Mouse (Mus musculus) myocyte (in vitro differentiated cells): Measurements from ENCODE around the gene Apobec4. TPM values are rescaled to one million over a fixed set of nuclear protein-coding genes. Genes with fewer than 3 reads are reported as not detected.

Source experiments
- H3K27me3 ChIP-seq: one replicate; pipeline ENCODE4 v1.6.1; 2011; ENCODE audit not compliant: control insufficient read depth, insufficient read depth, insufficient read length
- H3K36me3 ChIP-seq: one replicate; pipeline ENCODE4 v1.6.1; 2011; ENCODE audit not compliant: control insufficient read depth, insufficient read depth
- H3K4me2 ChIP-seq: one replicate; pipeline ENCODE4 v1.6.1; 2011; ENCODE audit warnings: low read depth, control low read depth
- H3K4me3 ChIP-seq: one replicate; pipeline ENCODE4 v1.5.1; 2011; ENCODE audit warnings: mild to moderate bottlenecking, control low read depth, moderate library complexity
- H3K79me2 ChIP-seq: one replicate; pipeline ENCODE4 v1.6.1; 2011; ENCODE audit not compliant: control insufficient read depth, insufficient read depth
- H3ac ChIP-seq: one replicate; pipeline ENCODE4 v1.6.1; 2011; ENCODE audit not compliant: control insufficient read depth, insufficient read length
- CEBPB ChIP-seq: IDR thresholded peaks from 2 replicates; pipeline ENCODE4 v1.6.1; 2011; ENCODE audit warnings: mild to moderate bottlenecking, moderate library complexity; ENCODE audit not compliant: poor library complexity, insufficient read depth, severe bottlenecking
- E2F4 ChIP-seq: IDR thresholded peaks from one replicate; pipeline ENCODE4 v1.6.1; 2011; ENCODE audit warnings: mild to moderate bottlenecking, control low read depth, moderate library complexity; ENCODE audit not compliant: insufficient read depth
- MAX ChIP-seq: IDR thresholded peaks from one replicate; pipeline ENCODE4 v1.6.1; 2011; ENCODE audit warnings: low read depth, mild to moderate bottlenecking, control low read depth
- MYOD1 ChIP-seq, 3 experiments: IDR thresholded peaks; one replicate each; pipeline ENCODE4 v1.6.1; 2011; ENCODE audit warnings: control low read depth in 2 of 3, low read depth in 2 of 3, mild to moderate bottlenecking in 2 of 3, moderate library complexity in 1 of 3; ENCODE audit not compliant: insufficient read length in 2 of 3, control insufficient read depth in 1 of 3
- MYOG ChIP-seq, 3 experiments: IDR thresholded peaks; one replicate each; pipeline ENCODE4 v1.6.1; 2011; ENCODE audit warnings: control low read depth in 2 of 3, low read depth in 2 of 3, mild to moderate bottlenecking in 2 of 3; ENCODE audit not compliant: insufficient read length in 2 of 3, control insufficient read depth in 1 of 3, insufficient read depth in 1 of 3
- POLR2A ChIP-seq: IDR thresholded peaks from one replicate; pipeline ENCODE4 v1.6.1; 2011; ENCODE audit warnings: low read depth, mild to moderate bottlenecking, control low read depth, moderate library complexity; ENCODE audit not compliant: insufficient read length
- POLR2AphosphoS2 ChIP-seq: IDR thresholded peaks from one replicate; pipeline ENCODE4 v1.6.1; 2011; ENCODE audit warnings: low read depth, control low read depth; ENCODE audit not compliant: insufficient read length
- REST ChIP-seq: IDR thresholded peaks from one replicate; pipeline ENCODE4 v1.6.1; 2011; ENCODE audit warnings: mild to moderate bottlenecking, control low read depth, moderate library complexity; ENCODE audit not compliant: insufficient read depth, insufficient read length
- SRF ChIP-seq: IDR thresholded peaks from one replicate; pipeline ENCODE4 v1.6.1; 2011; ENCODE audit warnings: low read depth; ENCODE audit not compliant: control insufficient read depth, insufficient read length
- TCF12 ChIP-seq: IDR thresholded peaks from one replicate; pipeline ENCODE4 v1.6.1; 2011; ENCODE audit warnings: mild to moderate bottlenecking, control low read depth; ENCODE audit not compliant: poor library complexity, insufficient read depth, severe bottlenecking
- TCF3 ChIP-seq: IDR thresholded peaks from one replicate; pipeline ENCODE4 v1.6.1; 2011; ENCODE audit warnings: low read depth, control low read depth; ENCODE audit not compliant: insufficient read length
- USF1 ChIP-seq: IDR thresholded peaks from one replicate; pipeline ENCODE4 v1.6.1; 2011; ENCODE audit warnings: low read depth, mild to moderate bottlenecking, control low read depth, moderate library complexity
- polyA plus RNA-seq: library from polyadenylated mRNA; unstranded; fragments of >200 nt; fragmentation: generic; extraction: Trizol; gene quantifications from one replicate; pipeline ENCODE4 v1.2.1, GENCODE M21; 2012; ENCODE audit warnings: missing spikeins

The Apobec4 gene
- polyA plus RNA-seq, 1 experiment: not detected

- no peaks in the 10 kb centered on the region for H3K36me3 ChIP-seq
- no peak overlapping the region for H3ac ChIP-seq
- H3K27me3 ChIP-seq: no peaks in the 10 kb centered on the region
- TF ChIP-seq E2F4: no peak
- TF ChIP-seq REST: no peak
- TF ChIP-seq MYOD1 (IDR thresholded peaks at IDR 0.05; ENCODE audit: control insufficient read depth in 1 of 3, insufficient read length in 2 of 3, low read depth in 2 of 3): no peak
- TF ChIP-seq POLR2A: no peak
- no peak for TF ChIP-seq MAX
- no peak for TF ChIP-seq POLR2AphosphoS2
- TF ChIP-seq USF1: no peak
- TF ChIP-seq SRF: no peak
- no peak for TF ChIP-seq TCF3
- no peak for TF ChIP-seq TCF12
- H3K4me3 ChIP-seq: no peak overlapping the region
- H3K79me2 ChIP-seq: no peaks in the 10 kb centered on the region
- no peak overlapping the region for H3K4me2 ChIP-seq
Observed at GRCm38 (mm10) chr1:152798125-152798524, 47.8 kb downstream of the Apobec4 start.

DNA sequence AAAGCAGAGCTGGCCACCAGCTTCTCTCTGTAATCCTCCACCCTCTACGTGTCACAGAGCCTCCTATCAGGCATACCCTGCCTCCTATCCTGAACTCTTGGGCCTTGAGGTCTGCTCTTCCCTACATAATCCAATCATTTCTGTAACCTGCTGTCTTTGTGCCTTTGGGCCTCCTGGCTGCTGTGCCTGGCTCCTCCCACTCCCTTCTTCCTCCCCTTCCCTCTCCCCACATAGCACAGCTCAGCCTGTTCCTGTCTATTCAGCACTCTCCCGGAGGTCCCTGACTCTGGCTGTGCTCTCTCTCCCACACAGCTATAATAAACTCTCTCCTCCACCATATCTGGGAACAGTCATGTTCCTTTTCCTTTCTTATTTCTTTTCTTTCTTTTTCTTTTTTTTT lies 49.5 kb downstream of the Apobec4 start, which contains the start of gene Ncf2:
Ncf2 (plus strand) TSS at position 298 of the 400 bp plus-strand sequence.
- no peak within 1 kb of the TSS for H3K4me2 ChIP-seq
- H3K79me2 ChIP-seq: no peaks in the 10 kb centered on the region
- TF ChIP-seq MAX (no peak), SRF (no peak), TCF12 (no peak), USF1 (no peak), CEBPB (no peak), REST (no peak), MYOG (IDR thresholded peaks at IDR 0.05; ENCODE audit: control insufficient read depth in 1 of 3, insufficient read depth in 1 of 3, insufficient read length in 2 of 3, low read depth in 2 of 3) (no peak), POLR2AphosphoS2 (no peak), MYOD1 (IDR thresholded peaks at IDR 0.05; ENCODE audit: control insufficient read depth in 1 of 3, insufficient read length in 2 of 3, low read depth in 2 of 3) (no peak), POLR2A (no peak), TCF3 (no peak), E2F4 (no peak)
- no peaks in the 10 kb centered on the region for H3K36me3 ChIP-seq
- peaks cover 5% of the 10 kb centered on the region for H3K27me3 ChIP-seq
- no peak within 1 kb of the TSS for H3K4me3 ChIP-seq
- no peak within 1 kb of the TSS for H3ac ChIP-seq

DNA sequence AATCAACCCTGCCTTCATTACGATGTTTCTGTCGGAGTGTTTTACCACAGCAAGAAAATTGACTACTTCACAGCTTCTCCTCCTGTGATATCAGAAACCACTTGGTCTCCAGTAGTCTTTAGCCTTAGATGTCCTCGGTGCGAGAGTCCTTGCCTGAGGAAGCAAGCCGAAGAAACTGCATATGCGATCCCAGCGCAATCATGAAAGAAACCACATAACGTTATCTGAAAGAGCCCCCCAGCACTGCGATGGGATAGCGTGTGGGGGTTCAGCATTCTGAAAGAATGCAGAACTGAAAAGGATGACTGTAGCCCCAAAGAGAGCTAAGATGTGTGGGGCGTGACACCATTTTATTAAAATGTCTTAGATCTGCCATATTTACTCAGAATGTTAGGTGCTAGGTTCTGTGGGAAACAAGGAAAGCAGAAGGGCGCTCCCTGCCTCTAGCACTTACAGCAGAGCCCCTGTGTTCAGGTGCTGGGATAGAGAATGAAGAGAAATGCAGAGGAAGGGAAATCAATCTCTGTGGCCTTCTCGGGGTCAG lies 50.4 kb downstream of the Apobec4 start:
- Histone ChIP-seq H3ac (no peak overlapping the region), H3K4me3 (no peak overlapping the region), H3K27me3 (peaks cover 10% of the 10 kb centered on the region), H3K4me2 (no peak overlapping the region), H3K79me2 (no peaks in the 10 kb centered on the region), H3K36me3 (no peaks in the 10 kb centered on the region)
- TF ChIP-seq POLR2A (no peak), POLR2AphosphoS2 (no peak), MYOG (IDR thresholded peaks at IDR 0.05; ENCODE audit: control insufficient read depth in 1 of 3, insufficient read depth in 1 of 3, insufficient read length in 2 of 3, low read depth in 2 of 3) (no peak), TCF3 (no peak), E2F4 (no peak), TCF12 (no peak), USF1 (no peak), MYOD1 (IDR thresholded peaks at IDR 0.05; ENCODE audit: control insufficient read depth in 1 of 3, insufficient read length in 2 of 3, low read depth in 2 of 3) (no peak), CEBPB (no peak), SRF (no peak), MAX (no peak), REST (no peak)

GRCm38 (mm10) chr1:152804907-152805306 lies 54.6 kb downstream of the Apobec4 start:
- no peaks in the 10 kb centered on the region for H3K36me3 ChIP-seq
- peaks cover 10% of the 10 kb centered on the region for H3K27me3 ChIP-seq
- H3ac ChIP-seq: no peak overlapping the region
- TF ChIP-seq TCF3: no peak
- no peak for TF ChIP-seq MYOD1 (IDR thresholded peaks at IDR 0.05; ENCODE audit: control insufficient read depth in 1 of 3, insufficient read length in 2 of 3, low read depth in 2 of 3)
- no peak for TF ChIP-seq E2F4
- no peak for TF ChIP-seq POLR2A
- TF ChIP-seq MYOG (IDR thresholded peaks at IDR 0.05; ENCODE audit: control insufficient read depth in 1 of 3, insufficient read depth in 1 of 3, insufficient read length in 2 of 3, low read depth in 2 of 3): no peak
- no peak for TF ChIP-seq MAX
- no peak for TF ChIP-seq SRF
- H3K4me2 ChIP-seq: no peak overlapping the region
- no peaks in the 10 kb centered on the region for H3K79me2 ChIP-seq
- no peak overlapping the region for H3K4me3 ChIP-seq

Other genes starting within 250 kb of the Apobec4 start
- 4.3 TPM for gene Rgl1, start 15.8 kb downstream of the Apobec4 start, polyA plus RNA-seq
- 44.7 TPM for gene Arpc5, start 16.0 kb downstream of the Apobec4 start, polyA plus RNA-seq
- 0.07 TPM for gene Ncf2, start 49.6 kb downstream of the Apobec4 start, polyA plus RNA-seq
- gene Smg7, start 152.1 kb downstream of the Apobec4 start, polyA plus RNA-seq: 13.6 TPM
- 2.1 TPM for gene Nmnat2, start 204.4 kb downstream of the Apobec4 start, polyA plus RNA-seq